Comparison of ENCODE assay signal across 26 mouse cellular contexts in the genomic region with DNA sequence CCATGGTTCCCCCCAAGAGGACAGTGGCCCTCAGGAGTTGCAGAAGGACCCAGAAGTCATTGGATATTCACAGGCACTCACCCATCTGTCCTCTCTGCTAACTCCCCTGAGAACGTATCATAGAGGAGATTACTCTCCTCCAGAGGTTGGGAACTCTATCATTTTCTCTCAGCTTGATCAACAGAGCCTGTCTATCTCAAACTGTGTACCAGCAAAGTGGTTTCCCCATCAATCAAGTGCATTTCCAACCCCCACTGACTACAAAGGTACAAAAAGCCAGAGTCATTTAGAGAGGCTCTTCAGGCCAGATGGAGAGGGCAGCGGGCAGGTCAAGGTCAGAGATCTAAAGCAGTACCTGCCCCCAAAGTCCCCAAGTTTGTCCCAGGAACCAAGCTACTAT. TPM values are rescaled to one million over a fixed set of nuclear protein-coding genes. Genes with fewer than 3 reads are reported as not detected.
DNase-seq lines count a peak whose midpoint lies in the region; ATAC-seq lines count a peak whose summit lies in the region.
"Had no signal": no experiment of that assay in that cellular context is flagged by ENCODE, and none has a peak within 500 bp of the region (broad histone marks: within the 10 kb centered on the region; RNA-seq: fewer than 3 reads in every experiment).

No protein-coding gene starts in this region.

- WGBS in heart, embryonic 10.5 days = 48% methylated on average over 2 of the region's 2 CpGs
- WGBS in liver, embryonic 11.5 days = 60% methylated on average over 2 of the region's 2 CpGs

- DNase-seq in embryo, embryonic 10 days (ENCODE audit: low spot score) = peak; percentile 23
- no peak for DNase-seq in embryo, embryonic 10.5 days (ENCODE audit: low spot score)
- DNase-seq in heart, embryonic 10.5 days (ENCODE audit: low spot score) = peak; percentile 64
- DNase-seq in heart, adult 18-20 months = no peak
- DNase-seq in liver, embryonic 11.5 days (ENCODE audit: low spot score) = no peak
- DNase-seq in frontal cortex, postnatal 10 days (ENCODE audit: low spot score in 2 of 2) = no peak
- DNase-seq: adrenal gland, adult 8-10 months; adrenal gland, postnatal 25 days; cerebellum, adult 11-12 months; cerebellum, adult 8-10 months; cerebellum, postnatal 10 days; embryo, embryonic 11 days; gastrocnemius, postnatal 14 days; heart, postnatal 14 days; heart, postnatal 4 days had no signal

- H3K9me3 ChIP-seq in heart, embryonic 10.5 days = no peaks in the 10 kb centered on the region
- no peaks in the 10 kb centered on the region for H3K9me3 ChIP-seq in liver, embryonic 11.5 days (ENCODE audit: control insufficient read depth, low read length)
- H3K9me3 ChIP-seq: forebrain, embryonic 15.5 days; heart, embryonic 13.5 days had no signal

- H3K9ac ChIP-seq in liver, embryonic 11.5 days (ENCODE audit: low read depth, low read length) = no peak overlapping the region
- H3K9ac ChIP-seq: embryonic facial prominence, embryonic 13.5 days; forebrain, embryonic 12.5 days; forebrain, embryonic 15.5 days; heart, embryonic 13.5 days; hindbrain, embryonic 14.5 days had no signal

- H3K27ac ChIP-seq in heart, embryonic 10.5 days = 0 out of 2 replicates have a peak overlapping the region, but pooled peaks have one; percentile 32
- no peak overlapping the region for H3K27ac ChIP-seq in liver, embryonic 11.5 days (ENCODE audit: low read depth, low read length)
- H3K27ac ChIP-seq: embryonic facial prominence, embryonic 10.5 days; embryonic facial prominence, embryonic 13.5 days; forebrain, embryonic 12.5 days; forebrain, embryonic 15.5 days; heart, embryonic 13.5 days; hindbrain, embryonic 14.5 days; hindbrain, postnatal 0 days had no signal

- H3K4me2 ChIP-seq in liver, embryonic 11.5 days = no peak overlapping the region
- H3K4me2 ChIP-seq: embryonic facial prominence, embryonic 13.5 days; forebrain, embryonic 12.5 days; forebrain, embryonic 15.5 days; heart, embryonic 13.5 days; hindbrain, embryonic 14.5 days had no signal

- H3K36me3 ChIP-seq in heart, embryonic 10.5 days = peaks cover 2% of the 10 kb centered on the region; the same call in 1 of the 2 replicates
- H3K36me3 ChIP-seq in liver, embryonic 11.5 days (ENCODE audit: control insufficient read depth, insufficient read depth, low read length) = no peaks in the 10 kb centered on the region
- H3K36me3 ChIP-seq: embryonic facial prominence, embryonic 13.5 days; forebrain, embryonic 12.5 days; forebrain, embryonic 15.5 days; heart, embryonic 13.5 days had no signal

- peaks cover 59% of the 10 kb centered on the region for H3K4me1 ChIP-seq in heart, embryonic 10.5 days
- no peaks in the 10 kb centered on the region; the same call in none of the 2 replicates for H3K4me1 ChIP-seq in liver, embryonic 11.5 days (replicated peaks; ENCODE audit: control insufficient read depth, insufficient read depth, low read length)
- H3K4me1 ChIP-seq: forebrain, embryonic 12.5 days; forebrain, embryonic 15.5 days had no signal

- H3K4me3 ChIP-seq in heart, embryonic 10.5 days = no peak overlapping the region
- no peak overlapping the region for H3K4me3 ChIP-seq in liver, embryonic 11.5 days (ENCODE audit: low read depth, low read length)
- H3K4me3 ChIP-seq: embryonic facial prominence, embryonic 10.5 days; embryonic facial prominence, embryonic 13.5 days; erythroblast, embryonic 14.5 days; forebrain, embryonic 12.5 days; forebrain, embryonic 15.5 days; heart, embryonic 13.5 days had no signal

- ATAC-seq in liver, embryonic 11.5 days (replicated peaks; ENCODE audit: low FRiP score) = 0 out of 2 replicates have a peak, but pooled peaks have one; percentile 26
- ATAC-seq: activated CD4-positive, CD25-positive, alpha-beta regulatory T cell, adult 4 months; forebrain, embryonic 15.5 days; hindbrain, postnatal 0 days; inflammation-experienced regulatory T-cells, adult 6 months; intestine, postnatal 0 days had no signal

- H3K27me3 ChIP-seq in heart, embryonic 10.5 days (ENCODE audit: insufficient read depth, poor library complexity, severe bottlenecking) = no peaks in the 10 kb centered on the region
- no peaks in the 10 kb centered on the region for H3K27me3 ChIP-seq in liver, embryonic 11.5 days (replicated peaks; ENCODE audit: control insufficient read depth, insufficient read depth, low read length)
- H3K27me3 ChIP-seq: embryonic facial prominence, embryonic 13.5 days; forebrain, embryonic 12.5 days; forebrain, embryonic 15.5 days; heart, embryonic 13.5 days had no signal

RNA-seq across cellular contexts. Expression of a gene that starts 32.0 kb away (rescaled TPM):
- 5.5 TPM in 2 replicates for polyA plus RNA-seq in heart, embryonic 10.5 days (2016; fragmentation: Nextera tagmentation; extraction: Ambion mirVana)
- total RNA-seq in heart, adult 18-20 months (2021) = under 1 TPM; 0.27 to 0.33 TPM
- polyA plus RNA-seq in liver, embryonic 11.5 days (2014; fragmentation: Nextera tagmentation; extraction: Ambion mirVana) = 4.3 and 5.5 TPM in 2 replicates
- polyA plus RNA-seq: erythroblast, embryonic 14.5 days had no signal

RNA-seq across cellular contexts. Expression of a gene that starts 42.1 kb away (rescaled TPM):
- 52.8 and 63.4 TPM in 2 replicates for polyA plus RNA-seq in heart, embryonic 10.5 days (2016; fragmentation: Nextera tagmentation; extraction: Ambion mirVana)
- 10 to 100 TPM; 84.6 to 86.7 TPM for total RNA-seq in heart, adult 18-20 months (2021)
- 42.7 and 49.0 TPM in 2 replicates for polyA plus RNA-seq in liver, embryonic 11.5 days (2014; fragmentation: Nextera tagmentation; extraction: Ambion mirVana)

Comparison
In these comparisons a context has a peak if more than half of its experiments do, and no peak if none do; other contexts are left out.
1. DNase-seq: peak in embryo, embryonic 10 days (single experiment) and heart, embryonic 10.5 days (single experiment); none in embryo, embryonic 10.5 days (single experiment), heart, adult 18-20 months (0 of 2), liver, embryonic 11.5 days (single experiment) and frontal cortex, postnatal 10 days (0 of 2).